Mouse (Mus musculus) stomach, postnatal 0 days (tissue): ENCODE data around the gene D17Wsu92e.

Experiments used
- CTCF ChIP-seq: IDR thresholded peaks from 2 replicates; pipeline ENCODE4 v1.5.1; 2016; ENCODE audit warnings: antibody characterized with exemption, low read depth, mild to moderate bottlenecking, moderate library complexity
- EP300 ChIP-seq: optimal IDR thresholded peaks from 2 replicates; pipeline ENCODE3; 2016; ENCODE audit warnings: antibody characterized with exemption

DNA sequence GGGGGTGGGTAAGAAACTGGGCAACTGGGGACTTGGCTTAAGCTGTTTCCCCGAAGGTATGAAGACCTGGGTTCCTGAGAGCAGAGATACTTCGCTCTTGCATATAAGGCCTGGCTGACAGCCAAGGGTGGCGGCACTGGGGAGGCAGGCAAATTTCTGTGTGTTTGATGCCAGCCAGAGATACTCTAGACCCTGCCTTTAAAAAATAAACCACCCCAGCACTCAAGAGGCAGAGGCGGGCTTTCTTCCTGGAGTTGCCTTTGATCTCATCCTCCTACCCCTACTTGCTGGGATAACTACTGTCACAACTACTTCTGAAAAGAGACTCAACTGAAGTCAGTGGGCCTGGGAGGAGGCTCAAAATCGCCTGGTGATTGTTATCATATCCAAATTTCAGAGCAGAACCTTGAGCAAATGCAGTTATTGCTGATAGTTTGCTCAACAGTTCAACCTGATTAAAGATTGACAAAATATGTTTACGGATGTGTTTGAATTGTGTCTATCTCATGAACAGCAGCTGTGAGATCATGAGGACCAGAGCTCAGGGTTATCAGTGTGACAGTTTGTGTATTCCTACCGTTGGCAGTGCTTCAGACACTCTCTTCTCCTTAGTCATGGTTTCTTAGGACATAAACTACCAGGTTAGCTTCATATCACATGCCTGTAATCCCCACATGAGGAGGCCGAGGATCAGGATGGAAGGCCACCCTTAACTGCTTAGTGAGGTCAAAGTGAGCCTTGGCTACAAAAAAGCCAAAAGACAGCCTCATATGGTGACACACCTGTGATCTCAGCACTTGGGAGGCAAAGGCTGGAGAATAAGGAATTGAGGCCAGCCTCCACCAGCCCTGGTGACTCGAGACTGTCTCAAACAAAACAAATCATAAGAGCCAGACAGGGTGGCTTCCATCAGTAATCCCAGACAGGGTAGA lies 1.2 kb upstream of the D17Wsu92e start:
- TF ChIP-seq EP300 (no peak), CTCF (no peak)
